Mouse (Mus musculus): ENCODE measurements around the gene Gabra5.
A peak's percentile ranks its signal among the peaks of the same experiment; 100 is the strongest.

DNA sequence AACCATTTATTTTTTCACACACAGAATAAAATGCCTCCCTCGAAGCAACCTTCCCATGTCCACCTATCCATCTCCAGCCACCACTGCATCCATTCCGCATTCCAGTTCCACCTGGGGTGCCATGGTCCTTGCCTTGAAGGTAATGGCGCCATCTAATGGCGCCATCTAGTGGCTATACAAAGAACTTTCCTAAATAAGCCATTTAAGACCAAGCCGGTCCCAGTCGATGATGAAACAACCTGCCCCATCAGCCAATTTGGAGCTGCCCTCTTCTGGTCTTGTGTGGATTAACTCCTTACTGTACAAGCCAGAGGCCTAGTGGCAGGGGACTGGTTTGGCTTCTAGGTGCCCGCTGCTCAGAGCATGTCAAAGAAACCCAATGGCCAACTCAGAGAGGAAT lies 28.7 kb upstream of the Gabra5 start:
- peak; percentile 30; the same call in 1 of the 2 replicates for TF ChIP-seq CTCF (IDR thresholded peaks at IDR 0.05; ENCODE audit: borderline replicate concordance, control insufficient read depth, extremely low read depth, insufficient read depth, low read length, poor library complexity)
- TF ChIP-seq POLR2A (IDR thresholded peaks at IDR 0.05; ENCODE audit: control insufficient read depth, extremely low read depth, insufficient read depth, low read length, poor library complexity), result no peak

All from thymus, adult 2 months (tissue).